Comparison of ENCODE assay signal across 12 mouse cellular contexts in the genomic region with DNA sequence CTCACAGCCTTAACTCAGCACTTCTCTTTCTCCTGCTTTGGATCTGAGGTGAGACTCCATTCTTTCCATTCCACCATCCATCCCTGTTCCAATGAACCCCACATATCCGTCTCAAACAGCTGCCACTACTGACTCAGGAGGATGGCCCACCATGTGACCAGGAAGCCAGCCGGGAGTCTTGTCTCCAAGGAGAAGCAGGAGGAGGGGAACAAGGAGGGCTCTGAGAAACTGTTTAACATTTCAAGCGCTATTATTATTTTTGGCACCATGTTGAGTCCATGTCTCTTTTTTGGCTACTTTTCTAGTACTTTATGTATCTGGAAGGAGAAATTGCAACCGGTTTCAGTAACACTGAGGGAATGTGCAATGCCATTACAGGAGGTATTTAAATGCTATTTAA. TPM values are rescaled to one million over a fixed set of nuclear protein-coding genes. Genes with fewer than 3 reads are reported as not detected.
DNase-seq lines count a peak whose midpoint lies in the region; ATAC-seq lines count a peak whose summit lies in the region.
"Had no signal": no experiment of that assay in that cellular context is flagged by ENCODE, and none has a peak within 500 bp of the region (broad histone marks: within the 10 kb centered on the region; RNA-seq: fewer than 3 reads in every experiment).

No protein-coding gene starts in this region.

- ATAC-seq in kidney, embryonic 14.5 days (ENCODE audit: low FRiP score, low TSS enrichment): peak; percentile 69
- no peak for ATAC-seq in heart, embryonic 14.5 days (ENCODE audit: insufficient number of reproducible peaks, insufficient read depth, low FRiP score, low read depth)
- ATAC-seq in hindbrain, embryonic 13.5 days (ENCODE audit: low FRiP score): no peak
- ATAC-seq in granulocyte monocyte progenitor cell, adult 5-6 weeks (replicated peaks; ENCODE audit: poor library complexity, severe bottlenecking): no peak
- ATAC-seq: forebrain, embryonic 15.5 days had no signal

- H3K4me1 ChIP-seq in kidney, embryonic 14.5 days (ENCODE audit: control insufficient read depth, insufficient read depth, low read length): no peaks in the 10 kb centered on the region; the same call in 1 of the 2 replicates
- H3K4me1 ChIP-seq in heart, embryonic 14.5 days (ENCODE audit: control insufficient read depth in 2 of 2, insufficient read depth in 2 of 2, low read length in 2 of 2): no peaks in the 10 kb centered on the region; a peak in 1 of 4 replicates
- peaks cover 6% of the 10 kb centered on the region for H3K4me1 ChIP-seq in hindbrain, embryonic 13.5 days (replicated peaks)
- H3K4me1 ChIP-seq: forebrain, embryonic 15.5 days had no signal

- H3K27me3 ChIP-seq in kidney, embryonic 14.5 days (ENCODE audit: control insufficient read depth, insufficient read depth, low read length): no peaks in the 10 kb centered on the region
- no peaks in the 10 kb centered on the region for H3K27me3 ChIP-seq in heart, embryonic 14.5 days (ENCODE audit: control insufficient read depth, insufficient read depth, low read length)
- H3K27me3 ChIP-seq in hindbrain, embryonic 13.5 days: no peaks in the 10 kb centered on the region
- H3K27me3 ChIP-seq: CH12.LX; forebrain, embryonic 15.5 days; limb, embryonic 13.5 days had no signal

- H3K36me3 ChIP-seq in kidney, embryonic 14.5 days (ENCODE audit: control insufficient read depth, insufficient read depth, low read length): no peaks in the 10 kb centered on the region
- H3K36me3 ChIP-seq in heart, embryonic 14.5 days (ENCODE audit: control insufficient read depth, insufficient read depth, low read length): no peaks in the 10 kb centered on the region
- no peaks in the 10 kb centered on the region for H3K36me3 ChIP-seq in hindbrain, embryonic 13.5 days
- H3K36me3 ChIP-seq: forebrain, embryonic 15.5 days; limb, embryonic 13.5 days had no signal

- H3K4me2 ChIP-seq in kidney, embryonic 14.5 days (replicated peaks; ENCODE audit: low read depth, low read length): no peak overlapping the region
- H3K4me2 ChIP-seq in heart, embryonic 14.5 days (ENCODE audit: low read length): no peak overlapping the region
- no peak overlapping the region for H3K4me2 ChIP-seq in hindbrain, embryonic 13.5 days
- H3K4me2 ChIP-seq: forebrain, embryonic 15.5 days; limb, embryonic 13.5 days had no signal

- H3K27ac ChIP-seq in kidney, embryonic 14.5 days (ENCODE audit: low read depth, low read length): no peak overlapping the region
- H3K27ac ChIP-seq in heart, embryonic 14.5 days (replicated peaks in 1 of 2; ENCODE audit: control insufficient read depth in 1 of 2, insufficient read depth in 1 of 2, low read depth in 2 of 2, low read length in 2 of 2): 0 out of 4 replicates have a peak overlapping the region, but pooled peaks have one; percentile 9 to 26
- H3K27ac ChIP-seq in hindbrain, embryonic 13.5 days: no peak overlapping the region
- H3K27ac ChIP-seq: forebrain, embryonic 15.5 days; limb, embryonic 13.5 days had no signal

- 49% methylated on average over 4 of the region's 4 CpGs for WGBS in kidney, embryonic 14.5 days
- WGBS in heart, embryonic 14.5 days: 41% methylated on average over 4 of the region's 4 CpGs
- WGBS in hindbrain, embryonic 13.5 days: 70% methylated on average over 4 of the region's 4 CpGs

- no peak for DNase-seq in kidney, adult 8-10 months
- peak; percentile 16 for DNase-seq in brain, embryonic 18.5 days (ENCODE audit: low read depth, low spot score)
- DNase-seq in left cerebral cortex, adult 8-10 months (ENCODE audit: low spot score in 2 of 2): peak; percentile 24 to 83
- DNase-seq in gastrocnemius, postnatal 25 days: no peak

- H3K4me3 ChIP-seq in kidney, embryonic 14.5 days (ENCODE audit: low read length): no peak overlapping the region
- H3K4me3 ChIP-seq in heart, embryonic 14.5 days (ENCODE audit: control insufficient read depth in 1 of 2, insufficient read depth in 1 of 2, low read depth in 1 of 2, low read length in 2 of 2): no peak overlapping the region
- no peak overlapping the region for H3K4me3 ChIP-seq in hindbrain, embryonic 13.5 days
- H3K4me3 ChIP-seq: forebrain, embryonic 15.5 days; limb, embryonic 13.5 days; myocyte had no signal

- H3K9me3 ChIP-seq in kidney, embryonic 14.5 days (ENCODE audit: control insufficient read depth, low read length): no peaks in the 10 kb centered on the region
- H3K9me3 ChIP-seq in heart, embryonic 14.5 days (ENCODE audit: control insufficient read depth, low read length): no peaks in the 10 kb centered on the region
- H3K9me3 ChIP-seq in hindbrain, embryonic 13.5 days: no peaks in the 10 kb centered on the region
- H3K9me3 ChIP-seq: forebrain, embryonic 15.5 days; limb, embryonic 13.5 days had no signal

- no peak overlapping the region for H3K9ac ChIP-seq in kidney, embryonic 14.5 days (ENCODE audit: low read depth, low read length)
- H3K9ac ChIP-seq in heart, embryonic 14.5 days (ENCODE audit: low read length): no peak overlapping the region
- no peak overlapping the region for H3K9ac ChIP-seq in hindbrain, embryonic 13.5 days
- H3K9ac ChIP-seq: forebrain, embryonic 15.5 days; limb, embryonic 13.5 days had no signal

RNA-seq across cellular contexts. Expression of a gene that starts 15.1 kb away (rescaled TPM):
- 8.8 and 17.9 TPM in 2 replicates for polyA plus RNA-seq in kidney, embryonic 14.5 days (2014; fragmentation: Nextera tagmentation; extraction: Ambion mirVana)
- 19.6 and 21.0 TPM in 2 replicates for polyA plus RNA-seq in heart, embryonic 14.5 days (2014; fragmentation: Nextera tagmentation; extraction: Ambion mirVana)
- 100 to 1,000 TPM; 136 to 139 (median 137) TPM for total RNA-seq in left cerebral cortex, adult 8-10 months (2022)
- polyA plus RNA-seq in hindbrain, embryonic 13.5 days (2015; fragmentation: Nextera tagmentation; extraction: Ambion mirVana): 46.9 and 52.4 TPM in 2 replicates
- total RNA-seq in granulocyte monocyte progenitor cell, adult 5-6 weeks (2014; fragmentation: Nextera tagmentation): 2.9 and 4.7 TPM in 2 replicates
- total RNA-seq in granulocyte monocyte progenitor cell, adult 5-6 weeks (2017): 4.7 and 7.5 TPM in 2 replicates
- 1 to 10 TPM; 5.0 to 6.5 TPM for total RNA-seq in gastrocnemius, postnatal 25 days (2021)

Comparison
In these comparisons a context has a peak if more than half of its experiments do, and no peak if none do; other contexts are left out.
1. H3K27ac ChIP-seq: peak in heart, embryonic 14.5 days (2 of 2); none in kidney, embryonic 14.5 days (single experiment) and hindbrain, embryonic 13.5 days (single experiment).
2. DNase-seq: peak in brain, embryonic 18.5 days (single experiment) and left cerebral cortex, adult 8-10 months (2 of 2); none in kidney, adult 8-10 months (0 of 2) and gastrocnemius, postnatal 25 days (single experiment).
3. RNA of a gene that starts 15.1 kb away (total RNA-seq): 136 to 139 TPM in left cerebral cortex, adult 8-10 months; 2.9 to 7.5 TPM in granulocyte monocyte progenitor cell, adult 5-6 weeks and 5.0 to 6.5 TPM in gastrocnemius, postnatal 25 days; every median in the first group is over 10 times any median in the second.